Mouse (Mus musculus) midbrain, embryonic 16.5 days (tissue): Measurements from ENCODE around the gene 1700012B07Rik. TPM values are rescaled to one million over a fixed set of nuclear protein-coding genes. Genes with fewer than 3 reads are reported as not detected.
A peak's percentile ranks its signal among the peaks of the same experiment; 100 is the strongest.

Source experiments
- ATAC-seq: fragments of 200-750 bp; cut with Nextera tagmentation; 2 replicates; pipeline ENCODE4 v1.8.0; 2017; ENCODE audit warnings: moderate TSS enrichment
- H3K27ac ChIP-seq: fragments of 300-500 bp; sonication (generic); 2 replicates; pipeline ENCODE4 v1.5.1; 2014; ENCODE audit warnings: mild to moderate bottlenecking, low read length, mixed read lengths
- H3K27me3 ChIP-seq: fragments of 300-500 bp; sonication (generic); 2 replicates; pipeline ENCODE4 v1.6.1; 2014; ENCODE audit warnings: low read depth, low read length, mixed read lengths; ENCODE audit not compliant: control insufficient read depth, insufficient read depth
- H3K36me3 ChIP-seq: fragments of 300-500 bp; sonication (generic); 2 replicates; pipeline ENCODE4 v1.6.1; 2014; ENCODE audit warnings: mild to moderate bottlenecking, low read length, moderate library complexity, mixed read lengths; ENCODE audit not compliant: control insufficient read depth, insufficient read depth
- H3K4me1 ChIP-seq: fragments of 300-500 bp; sonication (generic); 2 replicates; pipeline ENCODE4 v1.6.1; 2014; ENCODE audit warnings: mild to moderate bottlenecking, low read length, mixed read lengths; ENCODE audit not compliant: control insufficient read depth, insufficient read depth
- H3K4me2 ChIP-seq: fragments of 300-500 bp; sonication (generic); 2 replicates; pipeline ENCODE4 v1.6.1; 2014; ENCODE audit warnings: mild to moderate bottlenecking, low read length, mixed read lengths
- H3K4me3 ChIP-seq: fragments of 300-500 bp; sonication (generic); 2 replicates; pipeline ENCODE4 v1.5.1; 2014; ENCODE audit warnings: low read depth, mild to moderate bottlenecking, low read length, moderate library complexity, mixed read lengths
- H3K9ac ChIP-seq: fragments of 300-500 bp; sonication (generic); 2 replicates; pipeline ENCODE4 v1.6.1; 2014; ENCODE audit warnings: low read depth, low read length, mixed read lengths
- H3K9me3 ChIP-seq: fragments of 300-500 bp; sonication (generic); replicated peaks from 2 replicates; pipeline ENCODE4 v1.6.1; 2014; ENCODE audit warnings: mild to moderate bottlenecking, low read length, mixed read lengths; ENCODE audit not compliant: control insufficient read depth, poor library complexity, severe bottlenecking
- WGBS: fragments of 180-500 bp; shearing (Covaris S2); extraction: QIAGEN DNeasy Blood & Tissue Kit; methylation state at CpG from one replicate; pipeline ENCODE4 v1.1.7; 2014; 5-methylcytosine and 5-hydroxymethylcytosine counted together
- polyA plus RNA-seq: library from polyadenylated mRNA; unstranded; fragments of >200 nt; fragmentation: Nextera tagmentation; extraction: Ambion mirVana; gene quantifications from 2 replicates; pipeline ENCODE4 v1.2.1, GENCODE M21; 2015

Gene 1700012B07Rik
- polyA plus RNA-seq, 1 experiment from 2014 or later: not detected

DNA sequence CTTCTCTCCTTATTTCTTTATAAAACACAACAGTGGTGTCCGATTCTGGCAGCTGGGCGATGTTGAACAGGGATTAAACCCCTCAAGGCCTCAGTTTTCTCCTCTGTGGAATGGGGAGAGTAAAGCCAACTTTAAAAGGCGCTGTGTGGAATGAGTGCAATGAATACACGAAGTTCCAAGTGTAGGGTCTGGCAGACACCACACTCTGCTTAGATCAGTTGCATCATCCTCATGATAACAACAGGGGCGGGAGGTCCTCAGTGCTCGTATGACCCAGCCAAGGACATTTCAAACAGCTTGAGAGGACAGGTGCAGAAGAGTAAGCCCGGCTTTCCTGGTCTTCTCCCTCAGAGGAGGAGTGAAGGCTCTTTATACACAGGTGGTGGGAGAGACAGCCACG is 26.2 kb upstream of the 1700012B07Rik start:
- peaks cover 2% of the 10 kb centered on the region; the same call in 1 of the 2 replicates for H3K4me1 ChIP-seq
- WGBS: 89% methylated on average over 8 of the region's 8 CpGs
- H3K4me3 ChIP-seq: no peak overlapping the region
- H3K27ac ChIP-seq: no peak overlapping the region
- no peaks in the 10 kb centered on the region for H3K9me3 ChIP-seq
- no peaks in the 10 kb centered on the region for H3K27me3 ChIP-seq
- H3K4me2 ChIP-seq: no peak overlapping the region
- no peak overlapping the region for H3K9ac ChIP-seq
- ATAC-seq: no peak
- H3K36me3 ChIP-seq: no peaks in the 10 kb centered on the region

DNA sequence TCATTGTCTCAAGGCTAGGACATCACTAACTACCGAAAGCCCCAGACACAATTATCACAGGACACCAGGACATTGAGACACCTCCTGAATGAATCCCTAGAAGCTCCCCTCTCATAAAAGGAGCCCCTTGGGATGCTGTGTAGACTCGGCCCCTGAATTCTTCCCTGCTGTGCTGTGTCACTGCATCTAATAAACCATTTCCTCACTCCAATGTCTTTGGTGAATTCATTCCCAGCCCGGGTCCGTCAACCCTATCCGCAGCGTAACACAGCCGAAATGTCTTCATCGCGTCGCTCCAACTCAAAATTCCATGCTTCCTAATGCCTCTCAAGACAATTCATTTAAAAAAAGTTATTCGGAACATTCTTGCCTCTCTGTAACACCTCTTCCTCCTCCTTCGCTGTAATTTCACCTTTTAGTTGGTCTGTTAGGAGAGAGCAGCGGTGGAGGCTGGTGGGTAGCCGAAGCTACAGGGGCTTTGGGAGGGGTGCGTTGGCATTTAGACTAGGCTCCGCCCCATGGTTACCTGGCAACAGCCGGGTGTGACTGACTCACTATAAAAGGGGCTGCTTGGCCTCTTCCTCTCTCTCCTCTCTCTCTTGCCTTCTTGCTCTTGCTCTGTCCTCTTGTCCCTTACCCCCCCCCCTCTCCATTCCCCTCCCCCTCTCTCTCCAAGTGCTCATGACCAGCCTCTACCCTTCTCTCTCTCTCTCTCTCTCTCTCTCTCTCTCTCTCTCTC is 25.6 kb upstream of the 1700012B07Rik start:
- no peak overlapping the region for H3K9ac ChIP-seq
- WGBS: 44% methylated on average over 17 of the region's 17 CpGs
- H3K27ac ChIP-seq: no peak overlapping the region
- H3K27me3 ChIP-seq: no peaks in the 10 kb centered on the region
- no peak overlapping the region for H3K4me3 ChIP-seq
- no peak for ATAC-seq
- H3K4me1 ChIP-seq: peaks cover 2% of the 10 kb centered on the region; the same call in 1 of the 2 replicates
- no peaks in the 10 kb centered on the region for H3K9me3 ChIP-seq
- peak overlapping the region; percentile 25; the same call in 1 of the 2 replicates for H3K4me2 ChIP-seq
- H3K36me3 ChIP-seq: no peaks in the 10 kb centered on the region

DNA sequence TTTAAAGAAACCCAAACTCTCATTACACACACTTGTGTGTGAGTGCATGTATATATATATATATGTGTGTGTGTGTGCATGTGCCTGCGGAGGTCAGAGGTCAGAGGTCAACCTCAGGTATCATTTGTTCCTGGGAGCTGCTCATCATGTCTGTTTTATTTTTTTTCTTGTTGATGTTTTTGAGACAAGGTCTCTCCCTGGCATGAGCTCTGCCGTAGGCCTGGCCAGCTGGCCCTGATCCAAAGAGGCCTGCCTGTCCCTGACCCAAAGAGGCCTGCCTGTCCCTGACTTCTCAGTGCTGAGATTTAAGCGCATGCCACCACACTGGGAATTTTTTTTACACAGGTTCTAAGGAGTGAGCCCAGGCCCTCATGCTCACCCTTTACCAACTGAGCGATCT is 24.1 kb upstream of the 1700012B07Rik start:
- Histone ChIP-seq H3K36me3 (no peaks in the 10 kb centered on the region), H3K4me3 (no peak overlapping the region), H3K9ac (no peak overlapping the region), H3K27ac (no peak overlapping the region), H3K27me3 (no peaks in the 10 kb centered on the region), H3K4me2 (no peak overlapping the region), H3K4me1 (peaks cover 2% of the 10 kb centered on the region; the same call in 1 of the 2 replicates), H3K9me3 (no peaks in the 10 kb centered on the region)
- WGBS: 80% methylated on average over 4 of the region's 4 CpGs
- no peak for ATAC-seq

DNA sequence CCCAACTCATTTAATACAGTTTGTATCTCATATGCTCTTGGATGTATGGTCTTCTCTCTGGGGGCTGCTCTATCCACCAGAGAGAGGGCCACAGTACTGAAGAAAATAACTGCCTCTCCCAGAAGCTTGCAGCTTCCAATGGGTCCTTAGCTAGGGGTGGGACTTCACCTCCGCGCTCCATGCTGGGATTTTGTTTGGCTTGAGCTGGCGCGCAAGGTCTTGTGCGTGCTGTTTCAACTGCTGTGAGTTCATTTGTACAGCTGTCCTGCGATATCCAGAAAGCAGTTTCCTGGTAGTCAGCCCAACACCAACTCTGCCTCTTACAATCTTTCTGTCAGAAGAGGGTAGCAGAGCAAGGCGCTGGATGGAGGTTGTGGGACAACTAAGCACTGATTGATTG is 18.5 kb upstream of the 1700012B07Rik start:
- H3K27me3 ChIP-seq: no peaks in the 10 kb centered on the region
- H3K9ac ChIP-seq: no peak overlapping the region
- no peaks in the 10 kb centered on the region for H3K4me1 ChIP-seq
- ATAC-seq: no peak
- no peaks in the 10 kb centered on the region for H3K9me3 ChIP-seq
- WGBS: 65% methylated on average over 7 of the region's 7 CpGs
- no peak overlapping the region for H3K4me2 ChIP-seq
- no peaks in the 10 kb centered on the region for H3K36me3 ChIP-seq
- no peak overlapping the region for H3K27ac ChIP-seq
- H3K4me3 ChIP-seq: no peak overlapping the region

DNA sequence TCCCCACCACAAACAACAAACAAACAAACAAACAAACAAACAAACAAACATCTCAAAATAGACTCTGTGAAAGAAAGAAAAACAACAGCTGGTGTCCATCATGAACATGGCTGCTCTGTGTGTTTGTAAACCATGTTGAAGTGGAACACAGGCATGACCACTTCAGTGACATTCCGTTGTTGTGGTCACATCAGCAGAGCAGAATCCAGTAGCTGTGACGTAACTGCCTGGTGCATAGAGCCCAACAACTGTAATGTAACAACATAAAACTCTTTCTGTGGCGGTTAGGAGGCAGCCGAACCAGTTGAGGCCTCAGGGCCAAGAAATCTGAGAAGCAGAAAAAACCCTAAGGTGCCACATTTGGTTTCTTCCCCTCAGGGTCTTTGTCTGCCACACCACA is 17.8 kb upstream of the 1700012B07Rik start:
- Histone ChIP-seq H3K27ac (no peak overlapping the region), H3K4me3 (no peak overlapping the region)
- 71% methylated on average over 4 of the region's 4 CpGs for WGBS

DNA sequence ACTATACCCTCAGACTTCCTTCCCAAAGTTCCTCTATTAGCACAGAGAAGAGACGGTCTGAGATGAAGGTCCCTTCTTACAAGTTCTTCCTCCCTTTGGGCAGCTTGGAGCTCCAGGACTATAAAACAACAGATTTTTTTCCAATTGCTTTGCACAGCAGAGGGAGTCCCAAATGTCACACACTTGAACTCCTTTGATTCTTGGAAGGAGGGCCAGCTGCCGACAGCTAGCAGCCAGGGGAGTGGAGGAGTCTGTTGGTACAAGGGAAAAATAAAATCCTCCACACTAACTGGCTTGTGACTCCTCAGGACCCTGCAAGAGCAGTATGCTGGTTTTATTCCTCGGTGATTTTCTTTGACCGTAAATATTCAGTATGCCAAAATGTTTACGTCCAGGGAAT is 16.6 kb upstream of the 1700012B07Rik start:
- Histone ChIP-seq H3K9me3 (no peaks in the 10 kb centered on the region), H3K9ac (no peak overlapping the region), H3K36me3 (no peaks in the 10 kb centered on the region), H3K4me2 (no peak overlapping the region), H3K4me3 (no peak overlapping the region), H3K4me1 (no peaks in the 10 kb centered on the region), H3K27ac (no peak overlapping the region), H3K27me3 (no peaks in the 10 kb centered on the region)
- ATAC-seq: no peak
- 76% methylated on average over 5 of the region's 5 CpGs for WGBS

More for the DNA sequence above, 17.8 kb upstream of the 1700012B07Rik start:
- Histone ChIP-seq H3K9ac (no peak overlapping the region), H3K9me3 (no peaks in the 10 kb centered on the region), H3K36me3 (no peaks in the 10 kb centered on the region), H3K27me3 (no peaks in the 10 kb centered on the region), H3K4me2 (no peak overlapping the region), H3K4me1 (no peaks in the 10 kb centered on the region)
- ATAC-seq: no peak

DNA sequence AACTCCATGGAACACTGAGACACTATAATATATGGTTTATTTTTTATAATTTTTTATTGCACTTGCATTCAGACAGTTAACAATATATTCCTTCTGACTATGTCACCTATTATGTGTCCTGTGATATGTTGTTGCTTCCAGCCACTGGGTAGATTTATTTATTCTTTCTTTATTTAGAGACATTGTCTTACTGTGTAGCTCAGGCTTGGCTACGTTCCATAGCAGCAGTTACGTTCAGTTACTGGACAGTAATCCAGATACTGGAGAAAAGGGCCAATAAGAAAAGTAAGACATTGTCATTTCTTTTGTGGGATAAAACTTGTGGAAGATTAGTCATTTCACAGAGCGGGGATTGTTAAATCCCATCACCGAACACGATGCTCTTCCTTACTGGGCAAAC is 2.5 kb upstream of the 1700012B07Rik start:
- Histone ChIP-seq H3K4me1 (no peaks in the 10 kb centered on the region), H3K36me3 (no peaks in the 10 kb centered on the region), H3K9ac (no peak overlapping the region), H3K4me2 (no peak overlapping the region), H3K9me3 (no peaks in the 10 kb centered on the region), H3K27me3 (no peaks in the 10 kb centered on the region), H3K4me3 (no peak overlapping the region), H3K27ac (no peak overlapping the region)
- no peak for ATAC-seq
- 75% methylated on average over 5 of the region's 5 CpGs for WGBS

DNA sequence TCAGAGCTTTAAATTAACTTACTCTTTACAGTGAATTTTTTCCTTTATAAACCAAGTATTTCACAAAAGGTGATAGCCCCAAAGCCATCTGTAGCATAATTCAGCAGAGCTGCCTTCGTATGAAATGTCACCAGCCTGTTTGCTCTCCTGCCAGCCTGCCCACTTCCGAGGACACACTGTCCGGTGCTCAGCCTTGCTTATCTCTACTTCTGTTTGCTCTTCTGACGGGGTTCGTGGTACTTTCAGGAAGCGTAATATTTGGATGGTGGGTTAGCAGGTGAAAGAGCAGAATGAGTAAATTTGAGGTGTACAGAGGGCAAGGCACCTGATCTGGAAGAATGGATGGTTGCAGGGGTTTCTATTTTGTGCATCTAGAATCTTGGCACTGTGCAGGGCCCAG is 5.6 kb downstream of the 1700012B07Rik start:
- H3K4me2 ChIP-seq: no peak overlapping the region
- no peak for ATAC-seq
- 88% methylated on average over 6 of the region's 6 CpGs for WGBS

DNA sequence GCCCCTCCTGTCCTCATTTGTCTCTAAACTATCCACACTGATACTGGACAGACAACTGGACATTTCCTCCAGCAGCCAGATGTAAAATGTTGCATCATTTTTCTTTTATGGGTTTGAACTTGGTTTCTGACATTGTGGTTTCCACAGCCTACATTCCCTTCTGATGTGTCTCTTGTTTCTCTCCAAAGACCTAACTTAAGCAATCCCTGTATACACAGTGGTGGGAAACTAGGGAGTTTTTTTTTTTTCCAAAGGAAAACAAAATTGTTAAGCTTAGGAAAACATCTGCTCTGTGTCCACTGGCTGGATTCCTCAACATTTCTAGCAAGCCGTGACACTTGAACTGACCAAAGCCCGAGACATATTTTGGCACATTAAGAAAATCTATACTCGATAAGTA is 10.4 kb downstream of the 1700012B07Rik start:
- Histone ChIP-seq H3K4me2 (no peak overlapping the region), H3K9me3 (no peaks in the 10 kb centered on the region), H3K4me3 (no peak overlapping the region), H3K27ac (no peak overlapping the region), H3K4me1 (no peaks in the 10 kb centered on the region), H3K9ac (no peak overlapping the region), H3K27me3 (no peaks in the 10 kb centered on the region), H3K36me3 (no peaks in the 10 kb centered on the region)
- ATAC-seq: no peak
- 81% methylated on average over 3 of the region's 3 CpGs for WGBS

More for the DNA sequence above, 5.6 kb downstream of the 1700012B07Rik start:
- no peaks in the 10 kb centered on the region for H3K4me1 ChIP-seq
- H3K9ac ChIP-seq: no peak overlapping the region
- H3K9me3 ChIP-seq: no peaks in the 10 kb centered on the region
- no peak overlapping the region for H3K27ac ChIP-seq
- no peaks in the 10 kb centered on the region for H3K36me3 ChIP-seq
- H3K27me3 ChIP-seq: no peaks in the 10 kb centered on the region
- no peak overlapping the region for H3K4me3 ChIP-seq
